Mouse (Mus musculus) CD4-positive, CD25-positive, alpha-beta regulatory T cell, adult 2 months (primary cell): ENCODE results near the gene Col3a1.

Experiments used
- DNase-seq: peaks from one replicate; pipeline ENCODE4 v3.0.0-alpha.2; 2012; ENCODE audit warnings: low read depth, low spot score

Gene Col3a1

GRCm38 (mm10) chr1:45381866-45382265 lies 70.5 kb downstream of the Col3a1 start:
- DNase-seq: no peak
